Mouse (Mus musculus) B cell, adult 2 months (primary cell): ENCODE results near the gene Acot4.
"Not testable (repeated sequence)": the region's sequence is repeated elsewhere in the genome, so short reads cannot be mapped to it uniquely, and the experiment has no call there.

Experiments used
- DNase-seq, 2 experiments: peaks; one replicate each; pipeline ENCODE4 v3.0.0; 2022

Gene Acot4

GRCm38 (mm10) chr12:84084581-84084980 is 46.4 kb downstream of the Acot4 start:
- DNase-seq: no peak

- not testable (repeated sequence) for DNase-seq
Measured at GRCm38 (mm10) chr12:84094666-84095065, 56.5 kb downstream of the Acot4 start.
